Mouse (Mus musculus): ENCODE data around the gene Rasgrf1.

- TF ChIP-seq POLR2A (IDR thresholded peaks at IDR 0.05; ENCODE audit: borderline replicate concordance, control insufficient read depth, low read depth, low read length) = no peak
- no peak for TF ChIP-seq CTCF (IDR thresholded peaks at IDR 0.05; ENCODE audit: control insufficient read depth, insufficient read depth, low read length)
Observed at GRCm38 (mm10) chr9:90021442-90021841, 111.7 kb downstream of the Rasgrf1 start.

All from bone marrow, adult 2 months (tissue).